Mouse (Mus musculus): ENCODE measurements at regions not wholly inside any gene's neighbourhood (a gene's known extent, or its start where the extent isn't known, plus 50 kb on each side); places are given as distances from the start of the nearest gene placed in this dataset.

GRCm38 (mm10) chr11:114311640-114312039 lies 244.8 kb upstream of the Sdk2 start:
- ATAC-seq (replicated peaks; ENCODE audit: insufficient number of reproducible peaks, low FRiP score, low TSS enrichment, low read depth) (no peak), DNase-seq (ENCODE audit: low spot score) (no peak)
- 67% methylated on average over 4 of the region's 4 CpGs for WGBS
- Histone ChIP-seq H3K4me2 (ENCODE audit: low read depth, low read length) (no peak overlapping the region), H3K4me3 (ENCODE audit: low read depth, low read length) (no peak overlapping the region), H3K27me3 (ENCODE audit: control insufficient read depth, insufficient read depth, low read length) (no peaks in the 10 kb centered on the region), H3K36me3 (replicated peaks; ENCODE audit: control insufficient read depth, insufficient read depth, low read depth, low read length) (no peaks in the 10 kb centered on the region), H3K9me3 (replicated peaks; ENCODE audit: control insufficient read depth, low read length) (no peaks in the 10 kb centered on the region), H3K4me1 (ENCODE audit: control insufficient read depth, insufficient read depth, low read length) (no peaks in the 10 kb centered on the region), H3K9ac (replicated peaks; ENCODE audit: low read length) (no peak overlapping the region), H3K27ac (replicated peaks; ENCODE audit: low read depth, low read length) (no peak overlapping the region)

- Histone ChIP-seq H3K9ac (replicated peaks; ENCODE audit: low read length) (no peak overlapping the region), H3K27ac (replicated peaks; ENCODE audit: low read depth, low read length) (no peak overlapping the region), H3K4me2 (ENCODE audit: low read depth, low read length) (no peak overlapping the region), H3K9me3 (replicated peaks; ENCODE audit: control insufficient read depth, low read length) (no peaks in the 10 kb centered on the region), H3K27me3 (ENCODE audit: control insufficient read depth, insufficient read depth, low read length) (no peaks in the 10 kb centered on the region), H3K36me3 (replicated peaks; ENCODE audit: control insufficient read depth, insufficient read depth, low read depth, low read length) (no peaks in the 10 kb centered on the region), H3K4me1 (ENCODE audit: control insufficient read depth, insufficient read depth, low read length) (no peaks in the 10 kb centered on the region), H3K4me3 (ENCODE audit: low read depth, low read length) (no peak overlapping the region)
- DNase-seq (ENCODE audit: low spot score): peak; percentile 61
- no peak; the same call in 1 of the 2 replicates for ATAC-seq (replicated peaks; ENCODE audit: insufficient number of reproducible peaks, low FRiP score, low TSS enrichment, low read depth)
- WGBS: 38% methylated on average over 13 of the region's 13 CpGs
Measured at GRCm38 (mm10) chr11:114303636-114304354, 236.9 kb upstream of the Sdk2 start.

- no peak for DNase-seq (ENCODE audit: low spot score)
- no peak for ATAC-seq (replicated peaks; ENCODE audit: insufficient number of reproducible peaks, low FRiP score, low TSS enrichment, low read depth)
- Histone ChIP-seq H3K4me2 (ENCODE audit: low read depth, low read length) (no peak overlapping the region), H3K9ac (replicated peaks; ENCODE audit: low read length) (no peak overlapping the region), H3K36me3 (replicated peaks; ENCODE audit: control insufficient read depth, insufficient read depth, low read depth, low read length) (no peaks in the 10 kb centered on the region), H3K9me3 (replicated peaks; ENCODE audit: control insufficient read depth, low read length) (no peaks in the 10 kb centered on the region), H3K4me1 (ENCODE audit: control insufficient read depth, insufficient read depth, low read length) (no peaks in the 10 kb centered on the region), H3K27ac (replicated peaks; ENCODE audit: low read depth, low read length) (no peak overlapping the region), H3K4me3 (ENCODE audit: low read depth, low read length) (no peak overlapping the region), H3K27me3 (ENCODE audit: control insufficient read depth, insufficient read depth, low read length) (no peaks in the 10 kb centered on the region)
- WGBS: 89% methylated on average over 10 of the region's 10 CpGs
Measured at GRCm38 (mm10) chr11:114300611-114301319, 233.9 kb upstream of the Sdk2 start.

- DNase-seq (ENCODE audit: low spot score): no peak
- Histone ChIP-seq H3K4me2 (ENCODE audit: low read depth, low read length) (no peak overlapping the region), H3K36me3 (replicated peaks; ENCODE audit: control insufficient read depth, insufficient read depth, low read depth, low read length) (no peaks in the 10 kb centered on the region), H3K27me3 (ENCODE audit: control insufficient read depth, insufficient read depth, low read length) (no peaks in the 10 kb centered on the region), H3K27ac (replicated peaks; ENCODE audit: low read depth, low read length) (no peak overlapping the region), H3K9ac (replicated peaks; ENCODE audit: low read length) (no peak overlapping the region), H3K9me3 (replicated peaks; ENCODE audit: control insufficient read depth, low read length) (no peaks in the 10 kb centered on the region), H3K4me3 (ENCODE audit: low read depth, low read length) (no peak overlapping the region), H3K4me1 (ENCODE audit: control insufficient read depth, insufficient read depth, low read length) (no peaks in the 10 kb centered on the region)
- 86% methylated on average over 10 of the region's 10 CpGs for WGBS
- ATAC-seq (replicated peaks; ENCODE audit: insufficient number of reproducible peaks, low FRiP score, low TSS enrichment, low read depth): no peak
Measured at GRCm38 (mm10) chr11:114296816-114297334, 230.0 kb upstream of the Sdk2 start.

GRCm38 (mm10) chr11:114294511-114295250 lies 227.8 kb upstream of the Sdk2 start:
- Histone ChIP-seq H3K4me1 (ENCODE audit: control insufficient read depth, insufficient read depth, low read length) (no peaks in the 10 kb centered on the region), H3K27me3 (ENCODE audit: control insufficient read depth, insufficient read depth, low read length) (no peaks in the 10 kb centered on the region), H3K4me3 (ENCODE audit: low read depth, low read length) (no peak overlapping the region), H3K9ac (replicated peaks; ENCODE audit: low read length) (no peak overlapping the region), H3K27ac (replicated peaks; ENCODE audit: low read depth, low read length) (no peak overlapping the region), H3K4me2 (ENCODE audit: low read depth, low read length) (no peak overlapping the region), H3K9me3 (replicated peaks; ENCODE audit: control insufficient read depth, low read length) (no peaks in the 10 kb centered on the region), H3K36me3 (replicated peaks; ENCODE audit: control insufficient read depth, insufficient read depth, low read depth, low read length) (no peaks in the 10 kb centered on the region)
- ATAC-seq (replicated peaks; ENCODE audit: insufficient number of reproducible peaks, low FRiP score, low TSS enrichment, low read depth) (no peak), DNase-seq (ENCODE audit: low spot score) (no peak)
- WGBS: 71% methylated on average over 5 of the region's 5 CpGs

- ATAC-seq (replicated peaks; ENCODE audit: insufficient number of reproducible peaks, low FRiP score, low TSS enrichment, low read depth) (no peak), DNase-seq (ENCODE audit: low spot score) (no peak)
- Histone ChIP-seq H3K27me3 (ENCODE audit: control insufficient read depth, insufficient read depth, low read length) (no peaks in the 10 kb centered on the region), H3K36me3 (replicated peaks; ENCODE audit: control insufficient read depth, insufficient read depth, low read depth, low read length) (no peaks in the 10 kb centered on the region), H3K4me3 (ENCODE audit: low read depth, low read length) (no peak overlapping the region), H3K9me3 (replicated peaks; ENCODE audit: control insufficient read depth, low read length) (no peaks in the 10 kb centered on the region), H3K27ac (replicated peaks; ENCODE audit: low read depth, low read length) (no peak overlapping the region), H3K4me1 (ENCODE audit: control insufficient read depth, insufficient read depth, low read length) (no peaks in the 10 kb centered on the region), H3K4me2 (ENCODE audit: low read depth, low read length) (no peak overlapping the region), H3K9ac (replicated peaks; ENCODE audit: low read length) (no peak overlapping the region)
- WGBS: 89% methylated on average over 5 of the region's 5 CpGs
Measured at GRCm38 (mm10) chr11:114291258-114291657, 224.4 kb upstream of the Sdk2 start.

- Histone ChIP-seq H3K36me3 (replicated peaks; ENCODE audit: control insufficient read depth, insufficient read depth, low read depth, low read length) (no peaks in the 10 kb centered on the region), H3K27me3 (ENCODE audit: control insufficient read depth, insufficient read depth, low read length) (no peaks in the 10 kb centered on the region), H3K9me3 (replicated peaks; ENCODE audit: control insufficient read depth, low read length) (no peaks in the 10 kb centered on the region), H3K9ac (replicated peaks; ENCODE audit: low read length) (no peak overlapping the region), H3K4me1 (ENCODE audit: control insufficient read depth, insufficient read depth, low read length) (no peaks in the 10 kb centered on the region), H3K4me3 (ENCODE audit: low read depth, low read length) (no peak overlapping the region), H3K27ac (replicated peaks; ENCODE audit: low read depth, low read length) (no peak overlapping the region), H3K4me2 (ENCODE audit: low read depth, low read length) (no peak overlapping the region)
- ATAC-seq (replicated peaks; ENCODE audit: insufficient number of reproducible peaks, low FRiP score, low TSS enrichment, low read depth): no peak
- 70% methylated on average over 1 of the region's 1 CpGs for WGBS
- DNase-seq (ENCODE audit: low spot score): no peak
Measured at GRCm38 (mm10) chr11:114289946-114290345, 223.1 kb upstream of the Sdk2 start.
